Mouse (Mus musculus): Measurements from ENCODE around the gene Stat6.

DNA sequence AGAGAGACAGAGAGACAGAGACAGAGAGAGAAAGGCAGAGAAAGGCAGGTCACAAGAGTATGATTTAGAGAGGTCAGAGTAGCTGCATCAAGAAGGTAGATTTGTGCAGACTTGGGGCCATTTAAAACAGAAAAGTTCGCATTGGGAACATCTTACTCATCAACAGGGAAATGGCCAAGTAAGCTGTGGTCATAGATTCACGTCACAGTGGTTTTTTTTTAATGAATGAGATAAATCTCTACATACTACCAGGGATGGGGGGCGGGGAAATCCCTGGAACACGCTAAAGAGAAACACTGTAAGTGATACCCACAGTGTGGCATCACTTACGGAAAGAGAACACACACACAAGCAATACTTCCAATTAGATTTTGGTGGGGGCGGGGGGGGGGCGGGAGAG is 35.7 kb upstream of the Stat6 start:
- TF ChIP-seq CTCF (IDR thresholded peaks at IDR 0.05; ENCODE audit: control insufficient read depth, insufficient read depth, low read length), result no peak
- no peak for TF ChIP-seq POLR2A (IDR thresholded peaks at IDR 0.05; ENCODE audit: borderline replicate concordance, control insufficient read depth, low read depth, low read length)
